Mouse (Mus musculus) C3H10T1/2 (cell line): ENCODE results near the gene Ccdc3. TPM values are rescaled to one million over a fixed set of nuclear protein-coding genes. Genes with fewer than 3 reads are reported as not detected.

Experiments
- polyA plus RNA-seq, 2 experiments: library from polyadenylated mRNA; unstranded; fragments of >200 nt; fragmentation: generic; extraction: Trizol; gene quantifications; one replicate each; pipeline ENCODE4 v1.2.1; 2012; ENCODE audit warnings: missing spikeins in 2 of 2

Gene Ccdc3
- under 1 TPM; 0.01 to 0.04 TPM for polyA plus RNA-seq

GRCm38 (mm10) chr2:5137500-5138286 is at the start of gene Ccdc3:
Gene Ccdc3, plus strand, starts transcription at chr2:5137776.

Other genes starting within 250 kb of the Ccdc3 start
- under 1 TPM; 0.02 to 0.99 TPM for gene Phyh, start 218.8 kb upstream of the Ccdc3 start, polyA plus RNA-seq
- gene Ucma, start 161.7 kb upstream of the Ccdc3 start, polyA plus RNA-seq, result under 1 TPM in 1 of 2 experiments, not detected in 1; 0.57 TPM
- gene Mcm10, start 125.0 kb upstream of the Ccdc3 start, polyA plus RNA-seq, result 10 to 100 TPM in 1 of 2 experiments, 1 to 10 TPM in 1; 6.7 to 15.1 TPM
- 1 to 10 TPM; 2.9 to 9.1 TPM for gene Optn, start 73.7 kb upstream of the Ccdc3 start, polyA plus RNA-seq